Mouse (Mus musculus): Measurements from ENCODE around the gene Gdf1.

Gene Gdf1

GRCm38 (mm10) chr8:70317872-70318271, 11.7 kb upstream of the Gdf1 start:
- H3K9me3 ChIP-seq (ENCODE audit: low read length) = no peaks in the 10 kb centered on the region
- no peak for TF ChIP-seq NANOG (IDR thresholded peaks at IDR 0.05; ENCODE audit: borderline replicate concordance, low read length)
- TF ChIP-seq CTCF (conservative IDR thresholded peaks at IDR 0.05; ENCODE audit: low read length) = no peak
- TF ChIP-seq POU5F1 (IDR thresholded peaks at IDR 0.05; ENCODE audit: borderline replicate concordance, low read length) = no peak
- peaks cover 17% of the 10 kb centered on the region for H3K36me3 ChIP-seq (ENCODE audit: insufficient read depth, low read length)
- H3K27me3 ChIP-seq (ENCODE audit: insufficient read depth, low read length) = peaks cover 29% of the 10 kb centered on the region
- peaks cover 27% of the 10 kb centered on the region for H3K4me1 ChIP-seq (replicated peaks; ENCODE audit: low read depth, low read length)
- H3K4me3 ChIP-seq (replicated peaks; ENCODE audit: low read length) = no peak overlapping the region

DNA sequence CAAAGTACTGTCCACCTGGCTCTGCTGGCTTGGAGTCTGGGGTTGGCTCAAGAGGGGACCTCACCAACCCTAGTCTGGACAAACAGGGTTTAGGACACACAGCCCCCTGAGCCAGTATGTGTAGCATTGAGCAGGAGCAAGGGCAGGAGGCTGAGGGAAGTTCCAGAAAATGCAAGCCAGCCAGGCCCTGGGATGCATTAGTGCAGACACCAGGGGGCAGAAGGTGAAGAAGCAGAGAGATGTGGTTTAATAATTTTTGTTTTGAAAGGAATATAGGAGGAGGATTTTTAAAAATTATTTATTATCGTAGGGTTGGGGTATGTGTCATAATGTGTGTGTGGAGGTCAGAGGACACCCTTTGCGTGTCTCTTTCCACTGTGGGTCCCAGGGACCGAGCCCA, 5.9 kb upstream of the Gdf1 start:
- Histone ChIP-seq H3K27me3 (ENCODE audit: insufficient read depth, low read length) (peaks cover 3% of the 10 kb centered on the region; the same call in 1 of the 2 replicates), H3K36me3 (ENCODE audit: insufficient read depth, low read length) (peaks cover 15% of the 10 kb centered on the region; the same call in 1 of the 2 replicates), H3K4me1 (replicated peaks; ENCODE audit: low read depth, low read length) (peaks cover under 1% of the 10 kb centered on the region; the same call in 1 of the 2 replicates), H3K4me3 (replicated peaks; ENCODE audit: low read length) (no peak overlapping the region), H3K9me3 (ENCODE audit: low read length) (no peaks in the 10 kb centered on the region)
- TF ChIP-seq POU5F1 (IDR thresholded peaks at IDR 0.05; ENCODE audit: borderline replicate concordance, low read length) = no peak
- TF ChIP-seq NANOG (IDR thresholded peaks at IDR 0.05; ENCODE audit: borderline replicate concordance, low read length) = no peak
- no peak for TF ChIP-seq CTCF (conservative IDR thresholded peaks at IDR 0.05; ENCODE audit: low read length)

DNA sequence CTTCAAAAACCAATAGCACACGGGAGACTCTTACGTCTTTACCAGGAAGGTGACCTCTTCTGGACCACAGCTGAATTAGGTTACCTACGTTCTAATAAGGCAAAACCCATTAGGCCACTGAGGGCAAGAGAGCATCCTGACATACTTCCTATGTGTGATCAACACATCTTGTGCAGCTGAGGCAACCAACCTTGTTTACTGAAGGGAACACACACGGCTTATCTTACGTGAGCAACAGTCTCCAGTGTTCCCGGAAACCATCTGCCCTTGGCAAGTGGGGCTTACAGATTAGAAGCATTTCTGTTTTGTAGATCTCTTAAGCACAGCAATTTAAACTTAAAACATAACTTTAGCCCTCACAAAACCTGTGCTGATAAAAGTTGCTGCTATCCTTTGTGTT, 2.1 kb upstream of the Gdf1 start:
- TF ChIP-seq NANOG (IDR thresholded peaks at IDR 0.05; ENCODE audit: borderline replicate concordance, low read length) (no peak), CTCF (conservative IDR thresholded peaks at IDR 0.05; ENCODE audit: low read length) (no peak), POU5F1 (IDR thresholded peaks at IDR 0.05; ENCODE audit: borderline replicate concordance, low read length) (no peak)
- Histone ChIP-seq H3K27me3 (ENCODE audit: insufficient read depth, low read length) (peaks cover 9% of the 10 kb centered on the region), H3K36me3 (ENCODE audit: insufficient read depth, low read length) (peaks cover 24% of the 10 kb centered on the region)

DNA sequence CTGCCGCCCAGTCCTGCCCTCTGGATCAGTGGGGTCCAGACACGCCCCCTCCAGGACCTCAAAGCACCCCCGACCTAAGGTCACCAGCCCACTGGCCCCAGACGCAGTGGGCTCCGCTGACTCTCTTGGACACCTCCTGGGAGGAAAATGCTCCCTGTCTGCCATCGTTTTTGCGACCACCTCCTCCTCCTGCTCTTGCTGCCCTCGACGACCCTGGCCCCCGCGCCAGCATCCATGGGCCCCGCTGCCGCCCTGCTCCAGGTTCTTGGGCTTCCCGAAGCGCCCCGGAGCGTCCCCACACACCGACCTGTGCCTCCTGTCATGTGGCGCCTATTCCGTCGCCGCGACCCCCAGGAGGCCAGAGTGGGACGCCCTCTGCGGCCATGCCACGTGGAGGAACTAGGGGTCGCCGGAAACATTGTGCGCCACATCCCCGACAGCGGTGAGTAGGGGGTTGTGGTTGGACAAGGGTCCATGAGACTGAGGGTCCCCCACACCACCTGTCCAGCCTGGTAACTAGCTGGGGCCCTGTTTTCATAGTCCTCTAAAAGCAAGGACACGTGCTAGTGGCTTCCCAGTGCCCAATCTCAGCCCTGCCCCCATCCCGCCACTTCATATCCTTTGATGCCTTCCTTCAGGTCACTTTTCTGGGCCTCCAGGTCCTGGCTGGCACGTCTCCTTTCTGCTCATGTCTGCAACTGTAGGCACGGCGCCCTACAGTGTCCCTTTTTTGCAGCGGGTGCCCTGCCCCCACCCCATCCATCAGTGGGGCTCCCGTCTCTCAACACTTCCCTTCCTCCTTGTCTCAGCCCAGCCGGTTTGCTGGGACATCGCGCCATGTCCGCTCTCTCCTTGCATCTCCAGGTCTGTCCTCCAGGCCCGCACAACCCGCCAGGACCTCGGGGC, 471 bp downstream of the Gdf1 start:
- TF ChIP-seq NANOG (IDR thresholded peaks at IDR 0.05; ENCODE audit: borderline replicate concordance, low read length) (no peak), POU5F1 (IDR thresholded peaks at IDR 0.05; ENCODE audit: borderline replicate concordance, low read length) (no peak), CTCF (conservative IDR thresholded peaks at IDR 0.05; ENCODE audit: low read length) (no peak)
- Histone ChIP-seq H3K9me3 (ENCODE audit: low read length) (no peaks in the 10 kb centered on the region), H3K4me3 (replicated peaks; ENCODE audit: low read length) (peak overlapping the region; percentile 73), H3K36me3 (ENCODE audit: insufficient read depth, low read length) (peaks cover 40% of the 10 kb centered on the region), H3K27me3 (ENCODE audit: insufficient read depth, low read length) (peaks cover 9% of the 10 kb centered on the region), H3K4me1 (replicated peaks; ENCODE audit: low read depth, low read length) (peaks cover 49% of the 10 kb centered on the region)

More for the DNA sequence above, 2.1 kb upstream of the Gdf1 start:
- Histone ChIP-seq H3K9me3 (ENCODE audit: low read length) (no peaks in the 10 kb centered on the region), H3K4me1 (replicated peaks; ENCODE audit: low read depth, low read length) (peaks cover 34% of the 10 kb centered on the region), H3K4me3 (replicated peaks; ENCODE audit: low read length) (no peak overlapping the region)

- TF ChIP-seq NANOG (IDR thresholded peaks at IDR 0.05; ENCODE audit: borderline replicate concordance, low read length) = no peak
- TF ChIP-seq POU5F1 (IDR thresholded peaks at IDR 0.05; ENCODE audit: borderline replicate concordance, low read length) = no peak
- TF ChIP-seq CTCF (conservative IDR thresholded peaks at IDR 0.05; ENCODE audit: low read length) = no peak
- Histone ChIP-seq H3K4me1 (replicated peaks; ENCODE audit: low read depth, low read length) (peaks cover 49% of the 10 kb centered on the region), H3K27me3 (ENCODE audit: insufficient read depth, low read length) (peaks cover 9% of the 10 kb centered on the region), H3K4me3 (replicated peaks; ENCODE audit: low read length) (peak overlapping the region; percentile 73), H3K36me3 (ENCODE audit: insufficient read depth, low read length) (peaks cover 48% of the 10 kb centered on the region), H3K9me3 (ENCODE audit: low read length) (no peaks in the 10 kb centered on the region)
Measured at GRCm38 (mm10) chr8:70330741-70331364, 1.2 kb downstream of the Gdf1 start.

- Histone ChIP-seq H3K4me1 (replicated peaks; ENCODE audit: low read depth, low read length) (peaks cover 49% of the 10 kb centered on the region), H3K4me3 (replicated peaks; ENCODE audit: low read length) (peak overlapping the region; percentile 73), H3K36me3 (ENCODE audit: insufficient read depth, low read length) (peaks cover 54% of the 10 kb centered on the region), H3K27me3 (ENCODE audit: insufficient read depth, low read length) (peaks cover 9% of the 10 kb centered on the region), H3K9me3 (ENCODE audit: low read length) (no peaks in the 10 kb centered on the region)
- no peak for TF ChIP-seq POU5F1 (IDR thresholded peaks at IDR 0.05; ENCODE audit: borderline replicate concordance, low read length)
- no peak for TF ChIP-seq CTCF (conservative IDR thresholded peaks at IDR 0.05; ENCODE audit: low read length)
Measured at GRCm38 (mm10) chr8:70331526-70331925, 1.9 kb downstream of the Gdf1 start.

GRCm38 (mm10) chr8:70332070-70332877, 2.7 kb downstream of the Gdf1 start:
- peaks cover 62% of the 10 kb centered on the region for H3K36me3 ChIP-seq (ENCODE audit: insufficient read depth, low read length)
- peak overlapping the region; percentile 23; the same call in 1 of the 2 replicates for H3K4me3 ChIP-seq (replicated peaks; ENCODE audit: low read length)
- peaks cover 9% of the 10 kb centered on the region for H3K27me3 ChIP-seq (ENCODE audit: insufficient read depth, low read length)
- TF ChIP-seq CTCF (conservative IDR thresholded peaks at IDR 0.05; ENCODE audit: low read length) = no peak; the same call in 1 of the 2 replicates
- TF ChIP-seq POU5F1 (IDR thresholded peaks at IDR 0.05; ENCODE audit: borderline replicate concordance, low read length) = no peak
- TF ChIP-seq NANOG (IDR thresholded peaks at IDR 0.05; ENCODE audit: borderline replicate concordance, low read length) = no peak
- peaks cover 49% of the 10 kb centered on the region for H3K4me1 ChIP-seq (replicated peaks; ENCODE audit: low read depth, low read length)
- H3K9me3 ChIP-seq (ENCODE audit: low read length) = no peaks in the 10 kb centered on the region

DNA sequence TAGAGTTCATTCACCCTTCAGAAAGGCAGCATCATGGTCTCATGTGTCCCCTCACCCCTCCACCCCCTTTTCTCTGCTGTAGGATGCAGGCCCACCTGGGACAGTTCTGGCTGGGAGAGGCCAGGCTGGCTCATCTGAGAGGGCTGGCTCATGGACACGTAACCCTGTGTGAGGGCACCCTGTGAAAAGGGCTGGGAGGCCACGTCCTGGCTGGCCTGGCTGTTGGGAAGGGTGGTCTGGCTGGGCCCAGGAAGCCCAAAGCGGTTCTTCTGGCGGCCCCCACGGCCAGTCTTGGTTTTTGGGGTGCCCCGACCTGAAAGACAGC, 3.2 kb downstream of the Gdf1 start:
- Histone ChIP-seq H3K4me3 (replicated peaks; ENCODE audit: low read length) (peak overlapping the region; percentile 23; the same call in 1 of the 2 replicates), H3K9me3 (ENCODE audit: low read length) (no peaks in the 10 kb centered on the region), H3K27me3 (ENCODE audit: insufficient read depth, low read length) (peaks cover 9% of the 10 kb centered on the region), H3K36me3 (ENCODE audit: insufficient read depth, low read length) (peaks cover 67% of the 10 kb centered on the region), H3K4me1 (replicated peaks; ENCODE audit: low read depth, low read length) (peaks cover 49% of the 10 kb centered on the region)
- no peak for TF ChIP-seq POU5F1 (IDR thresholded peaks at IDR 0.05; ENCODE audit: borderline replicate concordance, low read length)
- TF ChIP-seq CTCF (conservative IDR thresholded peaks at IDR 0.05; ENCODE audit: low read length) = no peak
- no peak for TF ChIP-seq NANOG (IDR thresholded peaks at IDR 0.05; ENCODE audit: borderline replicate concordance, low read length)
